Mouse (Mus musculus) limb, embryonic 13.5 days (tissue): ENCODE results near the gene Aurkaip1. TPM values are rescaled to one million over a fixed set of nuclear protein-coding genes. Genes with fewer than 3 reads are reported as not detected.
A peak's percentile ranks its signal among the peaks of the same experiment; 100 is the strongest.

Experiments
- ATAC-seq: fragments of 200-750 bp; cut with Nextera tagmentation; 2 replicates; pipeline ENCODE4 v1.8.0; 2017; ENCODE audit warnings: low read depth, moderate number of reproducible peaks, moderate TSS enrichment; ENCODE audit not compliant: low FRiP score
- H3K27ac ChIP-seq: fragments of 300-500 bp; sonication (generic); 2 replicates; pipeline ENCODE4 v1.5.1; 2015; ENCODE audit warnings: inconsistent platforms, mild to moderate bottlenecking, moderate library complexity
- H3K27me3 ChIP-seq: fragments of 300-500 bp; sonication (generic); 2 replicates; pipeline ENCODE4 v1.6.1; 2015; ENCODE audit warnings: mild to moderate bottlenecking, inconsistent platforms
- H3K36me3 ChIP-seq: fragments of 300-500 bp; sonication (generic); 2 replicates; pipeline ENCODE4 v1.6.1; 2015; ENCODE audit warnings: inconsistent platforms, mild to moderate bottlenecking, moderate library complexity
- H3K4me1 ChIP-seq: fragments of 300-500 bp; sonication (generic); 2 replicates; pipeline ENCODE4 v1.6.1; 2015; ENCODE audit warnings: inconsistent platforms
- H3K4me2 ChIP-seq: fragments of 300-500 bp; sonication (generic); replicated peaks from 2 replicates; pipeline ENCODE4 v1.6.1; 2015; ENCODE audit warnings: inconsistent platforms, mild to moderate bottlenecking, moderate library complexity
- H3K4me3 ChIP-seq: fragments of 300-500 bp; sonication (generic); 2 replicates; pipeline ENCODE4 v1.5.1; 2015; ENCODE audit warnings: moderate library complexity, mild to moderate bottlenecking, inconsistent platforms
- H3K9ac ChIP-seq: fragments of 300-500 bp; sonication (generic); 2 replicates; pipeline ENCODE4 v1.6.1; 2015; ENCODE audit warnings: mild to moderate bottlenecking, inconsistent platforms
- H3K9me3 ChIP-seq: fragments of 300-500 bp; sonication (generic); 2 replicates; pipeline ENCODE4 v1.6.1; 2016; ENCODE audit warnings: inconsistent platforms
- WGBS: fragments of 180-500 bp; shearing (Covaris S2); methylation state at CpG from one replicate; pipeline ENCODE4 v1.1.7; 2015; 5-methylcytosine and 5-hydroxymethylcytosine counted together
- polyA plus RNA-seq: library from polyadenylated mRNA; unstranded; fragments of >200 nt; fragmentation: Nextera tagmentation; extraction: Ambion mirVana; gene quantifications from 2 replicates; pipeline ENCODE4 v1.2.1, GENCODE M21; 2015

The Aurkaip1 gene
- polyA plus RNA-seq, 1 experiment from 2014 or later = 144 TPM

DNA sequence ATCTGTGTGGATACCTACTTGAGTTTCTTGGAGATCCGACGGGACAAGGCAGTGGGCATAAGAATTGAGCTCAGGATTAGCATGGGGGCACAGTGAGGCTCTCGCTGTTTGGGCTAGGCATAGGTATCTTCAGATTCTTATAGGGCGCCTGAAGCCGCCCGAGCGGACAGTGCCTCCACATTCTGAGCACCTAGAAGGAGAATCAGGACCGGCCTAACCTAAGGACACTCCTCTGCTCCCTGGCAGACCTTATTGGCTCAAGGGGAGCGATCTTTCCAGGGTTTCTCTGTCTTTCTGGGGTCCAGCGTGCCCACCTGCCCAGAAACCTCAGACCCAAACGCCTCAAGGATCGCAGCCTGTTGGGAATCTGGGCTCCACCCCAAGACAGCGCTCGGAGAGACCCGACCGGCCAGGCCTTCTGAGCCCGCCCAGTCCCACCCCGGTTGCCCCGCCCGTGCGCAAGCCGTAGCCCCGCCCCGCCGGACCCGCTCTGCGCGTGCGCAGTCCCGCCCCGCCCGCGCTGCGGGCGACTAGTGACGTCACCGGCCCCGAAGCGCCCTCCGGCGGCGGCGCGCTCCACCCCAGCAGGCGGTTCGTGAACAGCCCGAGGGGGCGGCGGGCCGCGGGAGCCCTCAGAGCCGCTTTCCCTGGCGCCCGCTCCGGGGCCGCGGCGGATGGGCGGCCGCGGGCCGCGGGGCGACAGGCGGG is 16.0 kb downstream of the Aurkaip1 start, which contains the start of gene Dvl1:
Gene Dvl1, plus strand, starts transcription at position 532 of the 708 bp plus-strand sequence.
- peak within 1 kb of the TSS; percentile 96 for H3K4me2 ChIP-seq
- peak within 1 kb of the TSS; percentile 52; the same call in 1 of the 2 replicates for H3K27ac ChIP-seq
- peaks cover 20% of the 10 kb centered on the region for H3K36me3 ChIP-seq
- peak; percentile 93 for ATAC-seq
- WGBS = 3% methylated on average over 61 of the region's 65 CpGs
- no peaks in the 10 kb centered on the region for H3K9me3 ChIP-seq
- no peaks in the 10 kb centered on the region for H3K27me3 ChIP-seq
- H3K4me1 ChIP-seq = peaks cover 30% of the 10 kb centered on the region
- H3K9ac ChIP-seq = peak within 1 kb of the TSS; percentile 87
- peak within 1 kb of the TSS; percentile 80 for H3K4me3 ChIP-seq

DNA sequence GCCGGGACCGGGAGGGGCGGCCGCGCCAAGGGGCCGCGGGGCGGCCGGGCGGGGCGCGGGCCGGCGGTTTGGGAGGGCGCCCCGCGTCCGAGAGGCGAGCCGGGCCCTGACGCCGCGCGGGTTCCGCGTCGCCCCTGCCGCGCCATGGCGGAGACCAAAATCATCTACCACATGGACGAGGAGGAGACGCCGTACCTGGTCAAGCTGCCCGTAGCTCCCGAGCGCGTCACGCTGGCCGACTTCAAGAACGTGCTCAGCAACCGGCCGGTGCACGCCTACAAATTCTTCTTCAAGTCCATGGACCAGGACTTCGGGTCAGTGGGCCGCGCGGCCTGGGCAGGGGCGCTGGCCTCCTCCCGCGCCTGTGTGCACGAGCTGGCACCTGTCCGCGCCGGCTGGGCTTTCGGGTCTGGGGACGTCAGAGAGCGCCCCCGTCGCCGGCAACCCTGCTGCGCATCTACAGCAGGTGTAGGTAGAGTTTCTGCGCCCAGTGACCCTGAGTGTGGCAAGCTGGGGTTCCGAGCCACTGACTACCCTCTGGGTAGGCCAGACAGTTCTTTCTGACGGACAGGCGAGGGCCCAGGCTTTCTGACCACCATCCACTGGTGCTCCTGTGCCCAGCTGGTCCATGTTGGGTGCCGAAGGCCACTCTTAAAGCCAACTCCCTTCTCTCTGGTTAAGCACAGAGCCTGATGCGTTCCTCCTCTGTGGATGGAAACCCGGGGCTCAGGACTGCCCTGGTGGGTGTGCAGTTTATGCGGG is 16.7 kb downstream of the Aurkaip1 start:
- Histone ChIP-seq H3K9me3 (no peaks in the 10 kb centered on the region), H3K4me1 (peaks cover 30% of the 10 kb centered on the region), H3K4me3 (peak overlapping the region; percentile 80), H3K27me3 (no peaks in the 10 kb centered on the region), H3K27ac (peak overlapping the region; percentile 48; the same call in 1 of the 2 replicates), H3K36me3 (peaks cover 15% of the 10 kb centered on the region), H3K4me2 (peak overlapping the region; percentile 96), H3K9ac (peak overlapping the region; percentile 87)
- 2% methylated on average over 69 of the region's 69 CpGs for WGBS
- ATAC-seq = peak; percentile 60

DNA sequence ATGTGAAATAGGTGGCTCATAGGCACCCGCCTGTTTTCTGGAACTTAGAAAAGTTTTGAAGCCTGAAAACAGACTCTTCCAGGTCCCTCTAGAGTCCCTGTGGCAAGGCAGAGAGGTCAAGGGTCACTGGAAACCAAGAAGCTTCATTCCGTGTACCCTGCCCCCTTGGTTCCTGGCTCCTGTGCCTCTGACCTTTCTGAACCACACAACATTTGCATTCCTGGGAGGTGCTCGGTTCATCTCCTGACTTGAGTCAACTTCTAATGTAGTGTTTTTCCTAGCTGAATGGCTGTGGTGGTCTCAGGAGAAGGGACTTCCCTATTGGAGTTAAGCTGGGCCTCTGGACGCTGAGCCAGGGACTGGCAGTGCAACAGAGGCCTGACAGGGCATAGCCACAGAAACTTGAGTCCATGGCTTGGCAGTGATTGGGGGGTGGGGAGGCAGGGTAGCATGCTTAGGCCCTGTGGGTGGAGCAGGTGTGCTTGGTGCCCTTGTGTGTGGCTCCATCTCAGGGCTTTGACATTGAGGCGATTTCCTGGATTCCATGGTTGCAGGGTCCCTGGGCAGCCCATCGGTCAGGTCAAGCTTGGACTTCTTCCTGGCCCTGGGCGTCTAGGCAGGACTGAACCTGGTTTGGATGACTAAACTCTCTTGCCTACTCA is 17.5 kb downstream of the Aurkaip1 start:
- no peak for ATAC-seq
- Histone ChIP-seq H3K27me3 (no peaks in the 10 kb centered on the region), H3K4me3 (peak overlapping the region; percentile 80), H3K27ac (no peak overlapping the region), H3K4me1 (peaks cover 30% of the 10 kb centered on the region), H3K4me2 (peak overlapping the region; percentile 96), H3K9ac (peak overlapping the region; percentile 87), H3K9me3 (no peaks in the 10 kb centered on the region), H3K36me3 (peaks cover 11% of the 10 kb centered on the region)
- 59% methylated on average over 7 of the region's 7 CpGs for WGBS

DNA sequence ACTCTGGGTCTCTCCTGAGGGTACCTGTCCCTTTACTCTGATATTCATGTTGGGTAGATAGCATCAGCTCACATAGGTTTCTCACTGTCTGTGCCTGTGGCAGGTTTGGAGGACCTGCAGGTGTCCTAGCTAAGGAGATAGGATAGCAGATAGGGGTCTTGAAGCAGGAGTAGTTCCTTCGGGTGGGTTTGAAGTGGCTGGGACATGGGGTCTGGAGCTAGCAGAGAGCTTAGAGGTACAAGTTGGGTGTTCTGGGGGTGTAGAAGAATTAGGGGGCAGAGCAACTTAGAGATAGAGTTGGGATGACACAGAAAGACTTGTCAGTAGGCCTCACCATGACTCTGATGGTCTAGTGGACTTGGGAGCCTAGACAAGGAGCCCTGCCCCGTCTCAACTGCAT is 18.3 kb downstream of the Aurkaip1 start:
- Histone ChIP-seq H3K36me3 (peaks cover 12% of the 10 kb centered on the region), H3K27me3 (no peaks in the 10 kb centered on the region), H3K4me1 (peaks cover 30% of the 10 kb centered on the region), H3K9ac (0 out of 2 replicates have a peak overlapping the region, but pooled peaks have one; percentile 87), H3K9me3 (no peaks in the 10 kb centered on the region), H3K4me3 (no peak overlapping the region), H3K4me2 (peak overlapping the region; percentile 96; the same call in 1 of the 2 replicates), H3K27ac (no peak overlapping the region)
- 84% methylated on average over 2 of the region's 2 CpGs for WGBS
- no peak for ATAC-seq

DNA sequence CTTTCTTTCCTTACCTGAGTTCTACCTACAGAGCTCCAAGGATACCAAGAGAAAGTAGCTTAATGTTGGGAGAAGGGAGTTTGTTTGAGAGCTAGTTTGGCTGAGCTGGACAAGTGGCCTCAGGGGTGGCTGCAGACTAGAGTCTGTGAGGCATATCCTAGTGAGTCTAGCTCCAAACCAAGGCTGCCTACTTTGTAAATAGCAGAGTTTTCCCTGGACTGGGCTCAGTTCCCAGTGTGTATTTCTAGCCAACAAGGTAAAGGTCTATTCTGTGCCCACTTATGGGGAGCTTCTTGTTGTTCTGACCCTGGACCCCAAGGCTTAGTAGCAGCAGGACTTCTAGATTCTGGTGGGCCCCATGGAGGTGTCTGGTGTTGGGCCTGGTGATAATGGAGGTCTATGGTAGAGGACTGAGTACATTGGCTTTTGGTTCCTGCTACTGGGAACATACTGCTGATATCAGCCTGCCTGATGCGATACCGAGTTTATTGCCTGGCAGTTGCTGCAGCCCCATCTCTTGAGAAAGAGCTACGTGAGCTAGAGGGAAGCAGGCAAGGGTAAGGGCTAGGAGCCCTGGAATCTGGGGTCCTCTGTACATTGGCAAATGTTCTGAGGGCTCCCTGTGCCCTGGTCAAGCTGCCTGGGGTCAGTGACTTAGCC is 18.9 kb downstream of the Aurkaip1 start:
- H3K27ac ChIP-seq = no peak overlapping the region
- no peak for ATAC-seq
- H3K4me1 ChIP-seq = peaks cover 30% of the 10 kb centered on the region
- H3K36me3 ChIP-seq = peaks cover 18% of the 10 kb centered on the region
- H3K9me3 ChIP-seq = no peaks in the 10 kb centered on the region
- H3K4me3 ChIP-seq = no peak overlapping the region
- 95% methylated on average over 3 of the region's 3 CpGs for WGBS
- H3K9ac ChIP-seq = no peak overlapping the region
- H3K4me2 ChIP-seq = no peak overlapping the region
- no peaks in the 10 kb centered on the region for H3K27me3 ChIP-seq

DNA sequence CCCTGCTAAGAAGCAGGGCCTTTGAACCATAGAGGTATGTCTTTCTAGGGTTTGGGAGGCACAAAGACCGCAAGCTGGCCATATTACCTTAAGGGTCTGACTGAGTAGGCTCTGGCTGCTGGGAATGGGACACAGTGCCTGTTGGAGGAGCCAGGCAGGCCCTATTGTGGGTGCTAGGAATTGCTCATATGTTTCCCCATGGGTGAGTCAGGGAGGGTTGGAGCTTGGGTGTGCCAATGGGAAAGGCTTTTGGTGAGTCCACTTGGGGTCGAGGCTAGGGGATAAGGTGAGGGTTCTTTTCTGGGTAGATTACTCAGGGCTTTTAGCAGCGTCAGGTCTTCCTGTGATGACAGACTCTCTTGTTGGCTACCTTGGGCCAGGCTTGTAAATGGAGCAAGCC is 20.3 kb downstream of the Aurkaip1 start:
- H3K9ac ChIP-seq = no peak overlapping the region
- no peak overlapping the region for H3K27ac ChIP-seq
- H3K36me3 ChIP-seq = peaks cover 32% of the 10 kb centered on the region
- H3K27me3 ChIP-seq = no peaks in the 10 kb centered on the region
- no peak overlapping the region for H3K4me2 ChIP-seq
- H3K4me1 ChIP-seq = peaks cover 28% of the 10 kb centered on the region
- no peak for ATAC-seq
- 84% methylated on average over 3 of the region's 3 CpGs for WGBS
- no peak overlapping the region for H3K4me3 ChIP-seq
- no peaks in the 10 kb centered on the region for H3K9me3 ChIP-seq

DNA sequence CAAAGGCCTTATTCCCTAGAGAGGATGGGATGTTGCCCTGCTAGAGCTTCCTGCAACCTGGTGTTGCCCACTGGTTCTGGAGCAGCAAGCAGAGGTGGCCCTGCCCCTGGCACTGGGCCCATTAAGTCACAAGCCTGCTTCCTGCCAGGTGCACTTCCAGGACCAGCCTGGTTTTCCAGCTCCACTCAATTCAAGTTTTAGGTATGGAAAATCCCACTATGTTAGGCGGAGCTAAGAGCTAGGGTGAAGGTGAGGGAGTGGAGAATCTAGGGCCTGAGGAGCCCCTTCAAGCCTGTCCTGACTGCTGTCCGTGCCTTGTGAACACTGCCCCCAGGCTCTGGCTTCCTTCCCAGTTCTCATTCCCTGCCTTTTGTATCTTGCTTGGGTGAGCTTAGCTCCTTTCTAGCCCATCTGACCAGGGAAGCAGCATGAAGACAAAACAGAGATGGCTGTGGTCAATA is 20.9 kb downstream of the Aurkaip1 start:
- no peak overlapping the region for H3K4me3 ChIP-seq
- no peaks in the 10 kb centered on the region for H3K9me3 ChIP-seq
- H3K9ac ChIP-seq = no peak overlapping the region
- no peak overlapping the region for H3K4me2 ChIP-seq
- no peaks in the 10 kb centered on the region for H3K27me3 ChIP-seq
- H3K4me1 ChIP-seq = peaks cover 22% of the 10 kb centered on the region
- peaks cover 38% of the 10 kb centered on the region for H3K36me3 ChIP-seq
- no peak for ATAC-seq
- H3K27ac ChIP-seq = no peak overlapping the region
- 87% methylated on average over 2 of the region's 2 CpGs for WGBS

DNA sequence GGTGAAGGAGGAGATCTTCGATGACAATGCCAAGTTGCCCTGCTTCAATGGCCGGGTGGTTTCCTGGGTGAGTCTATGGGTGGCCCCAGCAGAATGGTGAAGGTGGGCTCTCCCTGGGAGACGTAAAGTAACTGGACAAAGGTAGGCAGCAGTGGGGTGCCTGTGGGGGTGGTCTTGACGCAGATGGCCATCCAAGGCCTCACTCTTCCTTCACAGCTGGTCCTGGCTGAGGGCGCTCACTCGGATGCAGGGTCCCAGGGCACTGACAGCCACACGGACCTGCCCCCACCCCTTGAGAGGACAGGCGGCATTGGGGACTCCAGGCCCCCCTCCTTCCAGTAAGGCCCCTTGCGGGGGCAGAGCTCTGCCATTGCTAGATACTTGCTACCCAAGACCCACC is 22.3 kb downstream of the Aurkaip1 start:
- 89% methylated on average over 9 of the region's 9 CpGs for WGBS
- no peak overlapping the region for H3K27ac ChIP-seq
- no peak for ATAC-seq
- no peak overlapping the region for H3K9ac ChIP-seq
- H3K4me2 ChIP-seq = no peak overlapping the region
- H3K4me1 ChIP-seq = peaks cover 16% of the 10 kb centered on the region
- no peaks in the 10 kb centered on the region for H3K9me3 ChIP-seq
- H3K4me3 ChIP-seq = no peak overlapping the region
- no peaks in the 10 kb centered on the region for H3K27me3 ChIP-seq
- peaks cover 53% of the 10 kb centered on the region for H3K36me3 ChIP-seq

DNA sequence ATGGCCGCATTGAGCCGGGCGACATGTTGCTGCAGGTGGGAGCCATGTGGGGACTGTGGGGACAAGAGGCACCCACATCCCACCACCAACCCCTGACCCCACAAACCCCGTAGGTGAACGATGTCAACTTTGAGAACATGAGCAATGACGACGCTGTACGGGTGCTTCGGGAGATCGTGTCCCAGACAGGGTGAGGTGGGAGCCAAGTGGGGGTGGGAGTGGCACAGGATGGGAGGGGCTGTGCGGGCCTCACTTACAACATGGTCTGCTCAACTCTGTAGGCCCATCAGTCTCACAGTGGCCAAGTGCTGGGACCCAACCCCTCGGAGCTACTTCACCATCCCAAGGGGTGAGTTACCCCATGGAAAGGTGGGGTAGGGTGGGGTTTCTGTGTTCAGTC is 23.9 kb downstream of the Aurkaip1 start:
- ATAC-seq = no peak
- Histone ChIP-seq H3K4me3 (no peak overlapping the region), H3K4me2 (no peak overlapping the region), H3K27me3 (no peaks in the 10 kb centered on the region), H3K36me3 (peaks cover 64% of the 10 kb centered on the region), H3K4me1 (no peaks in the 10 kb centered on the region; the same call in 1 of the 2 replicates), H3K9ac (no peak overlapping the region), H3K9me3 (no peaks in the 10 kb centered on the region), H3K27ac (no peak overlapping the region)
- 90% methylated on average over 12 of the region's 12 CpGs for WGBS

DNA sequence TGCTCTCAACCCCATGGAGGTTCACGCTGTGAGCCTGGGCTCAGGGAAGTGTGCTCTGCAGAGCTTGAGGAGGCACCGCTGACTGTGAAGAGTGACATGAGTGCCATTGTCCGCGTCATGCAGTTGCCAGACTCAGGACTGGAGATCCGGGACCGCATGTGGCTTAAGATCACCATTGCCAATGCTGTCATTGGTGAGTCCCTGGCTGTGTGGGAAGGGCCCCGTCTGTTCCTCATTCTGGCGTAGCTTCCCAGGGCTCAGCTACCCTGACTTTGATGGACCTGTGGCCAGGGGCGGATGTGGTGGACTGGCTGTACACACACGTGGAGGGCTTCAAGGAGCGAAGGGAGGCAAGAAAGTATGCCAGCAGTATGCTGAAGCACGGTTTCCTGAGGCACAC is 25.0 kb downstream of the Aurkaip1 start:
- Histone ChIP-seq H3K27ac (no peak overlapping the region), H3K27me3 (no peaks in the 10 kb centered on the region), H3K9me3 (no peaks in the 10 kb centered on the region), H3K4me2 (no peak overlapping the region), H3K4me1 (no peaks in the 10 kb centered on the region), H3K36me3 (peaks cover 72% of the 10 kb centered on the region), H3K9ac (no peak overlapping the region), H3K4me3 (no peak overlapping the region)
- ATAC-seq = no peak
- 91% methylated on average over 12 of the region's 12 CpGs for WGBS

DNA sequence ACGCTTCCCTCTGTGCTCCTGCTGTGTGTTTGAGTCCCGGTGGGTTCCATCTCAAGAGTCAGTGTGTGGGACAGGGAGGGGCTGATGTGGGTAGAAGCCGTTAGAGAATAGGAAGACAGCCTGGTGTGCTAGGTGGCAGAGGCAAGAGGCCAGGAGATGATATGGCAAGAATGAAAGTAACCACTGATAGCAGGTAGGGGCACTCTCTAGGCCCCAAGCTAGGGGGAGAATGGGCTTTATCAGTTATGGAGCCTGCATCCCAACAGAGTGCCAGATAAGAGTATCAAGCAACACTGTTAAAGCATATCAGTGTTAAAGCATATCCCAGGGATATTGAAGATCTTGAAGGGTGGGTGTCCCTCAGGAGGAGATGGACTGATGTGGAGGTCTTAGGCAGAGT is 25.8 kb downstream of the Aurkaip1 start:
- 72% methylated on average over 3 of the region's 3 CpGs for WGBS
- H3K36me3 ChIP-seq = peaks cover 78% of the 10 kb centered on the region
- no peak overlapping the region for H3K4me2 ChIP-seq
- no peak overlapping the region for H3K27ac ChIP-seq
- H3K27me3 ChIP-seq = no peaks in the 10 kb centered on the region
- H3K9ac ChIP-seq = no peak overlapping the region
- H3K9me3 ChIP-seq = no peaks in the 10 kb centered on the region
- H3K4me1 ChIP-seq = no peaks in the 10 kb centered on the region
- ATAC-seq = no peak
- no peak overlapping the region for H3K4me3 ChIP-seq
